Mouse (Mus musculus) heart, adult 10 weeks (tissue): Measurements from ENCODE around the gene Pkp2. TPM values are rescaled to one million over a fixed set of nuclear protein-coding genes. Genes with fewer than 3 reads are reported as not detected.

ENCODE experiments used
- polyA plus RNA-seq: library from polyadenylated mRNA; stranded (reverse); fragments of 350-450 nt; fragmentation: Illumina TruSeq; extraction: RNeasy Lipid Tissue Mini Kit (QIAGEN cat#74804); gene quantifications from one replicate; pipeline ENCODE4 v1.2.3, GENCODE M21; 2014; ENCODE audit warnings: low read depth, low replicate concordance

Pkp2 gene
- polyA plus RNA-seq = 103 TPM

DNA sequence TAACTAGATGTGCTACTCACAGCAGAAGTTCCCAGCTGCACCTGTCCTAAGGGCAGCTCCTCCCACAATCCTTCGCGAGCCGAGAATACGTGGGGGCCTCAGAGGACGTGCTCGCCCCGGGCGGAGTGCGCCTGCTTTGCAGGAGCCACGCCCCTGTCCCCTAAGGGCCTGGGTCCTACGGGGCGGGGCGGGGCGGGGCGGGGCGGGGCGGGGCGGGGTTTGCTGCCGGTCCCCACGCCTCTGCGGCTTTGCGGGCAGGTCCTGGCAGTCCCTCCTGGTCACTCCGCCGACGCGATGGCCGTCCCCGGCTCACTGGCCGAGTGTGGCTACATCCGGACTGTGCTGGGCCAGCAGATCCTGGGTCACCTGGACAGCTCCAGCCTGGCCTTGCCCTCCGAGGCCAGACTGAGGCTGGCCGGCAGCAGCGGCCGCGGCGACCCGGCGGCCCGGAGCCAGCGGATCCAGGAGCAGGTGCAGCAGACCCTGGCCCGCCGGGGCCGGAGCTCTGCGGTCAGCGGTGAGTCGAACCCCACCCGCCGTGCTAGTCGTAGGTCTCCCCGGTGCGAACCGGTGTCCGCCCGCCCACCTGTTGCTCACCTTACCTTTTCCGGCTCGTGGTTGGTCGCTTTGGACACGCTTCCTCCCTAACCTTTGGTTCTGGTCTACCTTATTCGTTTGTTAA is at the start of gene Pkp2:
Pkp2 (plus strand) TSS at position 240 of the 682 bp plus-strand sequence.

DNA sequence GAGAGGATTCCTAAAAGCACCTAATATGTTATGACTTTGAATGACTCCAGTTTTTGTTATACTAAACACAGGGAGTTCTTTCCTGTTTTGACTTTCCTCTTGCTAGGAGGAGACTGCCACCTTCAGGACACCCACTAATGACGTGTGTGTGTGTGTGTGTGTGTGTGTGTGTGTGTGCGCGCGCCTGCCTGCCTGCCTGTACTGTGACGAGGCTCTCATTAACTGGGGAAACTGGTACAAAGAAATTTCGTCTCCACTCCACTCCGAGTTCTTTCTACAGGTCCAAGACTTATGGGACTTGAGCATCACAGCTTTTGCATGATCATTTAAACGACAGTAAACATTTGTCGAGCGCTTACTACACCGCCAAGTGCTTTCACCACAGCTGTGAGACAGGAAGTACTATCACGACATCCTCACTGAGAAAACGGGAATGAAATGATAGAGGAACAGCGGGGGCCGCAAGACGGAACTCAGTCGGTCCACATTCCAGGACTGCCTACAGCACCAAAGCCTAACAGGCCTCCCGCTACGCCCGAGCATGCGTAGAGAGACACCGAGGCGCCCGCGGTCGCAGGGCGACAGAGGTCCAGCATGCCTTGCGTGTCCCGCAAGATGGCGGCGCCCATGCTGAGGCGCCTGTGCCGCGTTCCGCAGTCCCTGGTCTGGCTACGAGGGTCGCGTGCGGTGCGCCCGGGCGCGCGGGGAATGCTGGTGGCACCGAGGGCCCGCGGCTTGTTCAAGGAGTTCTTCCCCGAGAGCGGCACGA is 89.4 kb downstream of the Pkp2 start, which contains the start of gene Yars2:
Yars2 (plus strand) TSS at position 597 of the 769 bp plus-strand sequence.

Other genes starting within 250 kb of the Pkp2 start
- gene Yars2, start 89.6 kb downstream of the Pkp2 start, polyA plus RNA-seq = 35.6 TPM
- 86.3 TPM for gene Dnm1l, start 145.6 kb downstream of the Pkp2 start, polyA plus RNA-seq